In genomic region chr15:57509185-57510172, GRCm38 (mm10) we compare ENCODE assay signal across 13 mouse cellular contexts. TPM values are rescaled to one million over a fixed set of nuclear protein-coding genes. Genes with fewer than 3 reads are reported as not detected.
A peak's percentile ranks its signal among the peaks of the same experiment; 100 is the strongest.
DNase-seq lines count a peak whose midpoint lies in the region; ATAC-seq and TF ChIP-seq lines count a peak whose summit lies in the region.
"Had no signal": no experiment of that assay in that cellular context is flagged by ENCODE, and none has a peak within 500 bp of the region (broad histone marks: within the 10 kb centered on the region; RNA-seq: fewer than 3 reads in every experiment).

No protein-coding gene starts in this region.

- H3K27me3 ChIP-seq in limb, embryonic 10.5 days (ENCODE audit: low read depth, poor library complexity, severe bottlenecking) = no peaks in the 10 kb centered on the region
- no peaks in the 10 kb centered on the region for H3K27me3 ChIP-seq in heart, adult 2 months (ENCODE audit: control insufficient read depth, insufficient read depth, low read length)

- TF ChIP-seq EP300 in heart, adult 2 months (IDR thresholded peaks at IDR 0.05; ENCODE audit: insufficient read depth, low read depth, low read length) = no peak

- peak overlapping the region; percentile 61; the same call in 1 of the 2 replicates for H3K27ac ChIP-seq in limb, embryonic 10.5 days
- H3K27ac ChIP-seq in heart, adult 2 months = no peak overlapping the region

- H3K4me1 ChIP-seq in limb, embryonic 10.5 days = peaks cover 15% of the 10 kb centered on the region
- no peaks in the 10 kb centered on the region for H3K4me1 ChIP-seq in heart, adult 2 months (ENCODE audit: control insufficient read depth, insufficient read depth, low read length)

- no peaks in the 10 kb centered on the region for H3K36me3 ChIP-seq in limb, embryonic 10.5 days
- H3K36me3 ChIP-seq in heart, adult 2 months (ENCODE audit: control insufficient read depth, insufficient read depth, low read length) = no peaks in the 10 kb centered on the region

- no peak for TF ChIP-seq CTCF in heart, adult 2 months (IDR thresholded peaks at IDR 0.05)

- no peaks in the 10 kb centered on the region for H3K9me3 ChIP-seq in limb, embryonic 10.5 days (replicated peaks)

- no peak overlapping the region for H3K9ac ChIP-seq in heart, adult 2 months (ENCODE audit: low read depth, low read length)

- H3K4me3 ChIP-seq in limb, embryonic 10.5 days = no peak overlapping the region
- no peak overlapping the region for H3K4me3 ChIP-seq in heart, adult 2 months
- H3K4me3 ChIP-seq: myocyte had no signal

- H3K79me2 ChIP-seq in heart, adult 2 months (replicated peaks; ENCODE audit: control insufficient read depth, insufficient read depth, low read length) = no peaks in the 10 kb centered on the region

- intact Hi-C loops in heart, adult 2 months (cut with DNase I) = loop anchor here (2.0 to 5.0 kb wide), 3 partner anchors 812 to 1442 kb away; no protein-coding TSS in a partner anchor

- no peak for ATAC-seq in cerebellum, adult (ENCODE audit: insufficient number of reproducible peaks, low FRiP score, low TSS enrichment)

- no peak for TF ChIP-seq POLR2A in heart, adult 2 months (IDR thresholded peaks at IDR 0.05; ENCODE audit: insufficient read depth, low read depth, low read length)

- peak; percentile 9 to 15 for DNase-seq in cerebellum, postnatal 14 days
- DNase-seq in lung, postnatal 10 days = peak; percentile 13
- DNase-seq in lung, postnatal 25 days (ENCODE audit: low spot score) = no peak
- DNase-seq in limb, embryonic 10.5 days (ENCODE audit: low spot score) = peak; percentile 48
- DNase-seq in yolk sac, embryonic 10.5 days (ENCODE audit: low spot score) = peak; percentile 14
- DNase-seq in layer of hippocampus, postnatal 10 days (ENCODE audit: low spot score in 2 of 2) = no peak
- DNase-seq in heart, adult 2 months = no peak

- 35% methylated on average over 21 of the region's 21 CpGs for WGBS in limb, embryonic 10.5 days
- WGBS in heart, adult 2 months = 50% methylated on average over 21 of the region's 21 CpGs

RNA-seq across cellular contexts. Expression of gene Slc22a22, which starts 32.1 kb away (rescaled TPM):
- polyA plus RNA-seq in limb, embryonic 10.5 days (2016; fragmentation: Nextera tagmentation; extraction: Ambion mirVana) = not detected in 2 replicates
- not detected for total RNA-seq in layer of hippocampus, postnatal 10 days (2021)
- not detected for total RNA-seq in heart, adult 2 months (2021)
- polyA plus RNA-seq in heart, adult 2 months (2012; rRNA removed) = not detected in 2 replicates
- polyA plus RNA-seq: cerebellum, adult 2 months; heart, embryonic 14.5 days; large intestine, adult 2 months; myocyte; spleen, adult 2 months had no signal

Comparison
In these comparisons a context has a peak if more than half of its experiments do, and no peak if none do; other contexts are left out.
1. DNase-seq: peak in cerebellum, postnatal 14 days (2 of 2), lung, postnatal 10 days (single experiment), limb, embryonic 10.5 days (single experiment) and yolk sac, embryonic 10.5 days (single experiment); none in lung, postnatal 25 days (single experiment), layer of hippocampus, postnatal 10 days (0 of 2) and heart, adult 2 months (0 of 2).